23 mouse cellular contexts compared by ENCODE assay signal in genomic region chr16:91698995-91699394, GRCm38 (mm10). TPM values are rescaled to one million over a fixed set of nuclear protein-coding genes. Genes with fewer than 3 reads are reported as not detected.
A peak's percentile ranks its signal among the peaks of the same experiment; 100 is the strongest.
DNase-seq lines count a peak whose midpoint lies in the region; ATAC-seq and TF ChIP-seq lines count a peak whose summit lies in the region.
"Had no signal": no experiment of that assay in that cellular context is flagged by ENCODE, and none has a peak within 500 bp of the region (broad histone marks: within the 10 kb centered on the region; RNA-seq: fewer than 3 reads in every experiment).

No protein-coding gene starts in this region.

- H3K36me3 ChIP-seq in ES-E14 (ENCODE audit: control insufficient read depth, insufficient read depth, low read length, poor library complexity, severe bottlenecking) (peaks cover 14% of the 10 kb centered on the region; the same call in 1 of the 2 replicates), MEL (ENCODE audit: control insufficient read depth in 1 of 2, insufficient read depth in 2 of 2, low read length in 2 of 2) (peaks cover 0 to 16% of the 10 kb centered on the region in 2 experiments; a peak in 2 of 4 replicates)
- H3K36me3 ChIP-seq in intestine, postnatal 0 days (ENCODE audit: control insufficient read depth, insufficient read depth) = peaks cover 33% of the 10 kb centered on the region

- no peak for TF ChIP-seq CTCF in MEL (IDR thresholded peaks at IDR 0.05 in 2 of 3, conservative IDR thresholded peaks at IDR 0.05 in 1 of 3; ENCODE audit: control insufficient read depth in 1 of 3, insufficient read depth in 1 of 3, low read depth in 2 of 3, low read length in 3 of 3, poor library complexity in 1 of 3, severe bottlenecking in 1 of 3)
- no peak for TF ChIP-seq CTCF in intestine, postnatal 0 days (IDR thresholded peaks at IDR 0.05; ENCODE audit: low read depth)

- H3K79me2 ChIP-seq in MEL (ENCODE audit: control insufficient read depth, insufficient read depth, low read length, poor library complexity) = no peaks in the 10 kb centered on the region

- no peak for TF ChIP-seq POLR2A in MEL (IDR thresholded peaks at IDR 0.05; ENCODE audit: control insufficient read depth in 1 of 2, insufficient read depth in 1 of 2, low read depth in 1 of 2, low read length in 2 of 2, poor library complexity in 1 of 2)

- no peak for TF ChIP-seq EP300 in MEL (IDR thresholded peaks at IDR 0.05; ENCODE audit: low read depth in 1 of 2, low read length in 2 of 2)

- peak; percentile 62 for ATAC-seq in megakaryocyte-erythroid progenitor cell, adult 5-6 weeks (replicated peaks; ENCODE audit: low FRiP score, low TSS enrichment, poor library complexity, severe bottlenecking)
- ATAC-seq in intestine, postnatal 0 days = no peak
- ATAC-seq: forebrain, embryonic 14.5 days; forebrain, embryonic 16.5 days had no signal

- H3K27ac ChIP-seq in ES-E14 (ENCODE audit: insufficient read depth, low read depth, low read length, poor library complexity, severe bottlenecking) (no peak overlapping the region), MEL (ENCODE audit: control insufficient read depth, low read depth, low read length) (no peak overlapping the region)
- H3K27ac ChIP-seq in intestine, postnatal 0 days (ENCODE audit: low read depth, low read length) = no peak overlapping the region
- H3K27ac ChIP-seq: embryonic facial prominence, embryonic 13.5 days; embryonic facial prominence, embryonic 15.5 days; forebrain, embryonic 10.5 days; forebrain, embryonic 12.5 days had no signal

- DNase-seq in ES-E14 (ENCODE audit: low read depth, low spot score) (no peak), MEL (ENCODE audit: low read depth, low spot score) (no peak)
- no peak for DNase-seq in ovary, postnatal 10 days (ENCODE audit: low spot score)
- DNase-seq: adrenal gland, adult 2 months; adrenal gland, postnatal 10 days; adrenal gland, postnatal 25 days; cerebellum, adult 11 months; cerebellum, adult 18-20 months; cerebellum, adult 8-10 months; cerebellum, adult 9-11 months; cerebellum, postnatal 14 days; cerebellum, postnatal 36 days; embryo, embryonic 11 days had no signal

- no peak for TF ChIP-seq RAD21 in MEL (IDR thresholded peaks at IDR 0.05; ENCODE audit: low read depth, low read length)

- no peak overlapping the region for H3K4me2 ChIP-seq in intestine, postnatal 0 days (replicated peaks; ENCODE audit: low read depth)
- H3K4me2 ChIP-seq: embryonic facial prominence, embryonic 13.5 days; embryonic facial prominence, embryonic 15.5 days; forebrain, embryonic 12.5 days had no signal

- 96% methylated on average over 1 of the region's 1 CpGs for WGBS in intestine, postnatal 0 days

- H3K9me3 ChIP-seq in ES-E14 (ENCODE audit: control insufficient read depth, insufficient read depth, low read depth, low read length) (no peaks in the 10 kb centered on the region), MEL (replicated peaks; ENCODE audit: insufficient read depth, low read length) (no peaks in the 10 kb centered on the region)
- H3K9me3 ChIP-seq in intestine, postnatal 0 days (ENCODE audit: control insufficient read depth) = no peaks in the 10 kb centered on the region
- H3K9me3 ChIP-seq: embryonic facial prominence, embryonic 13.5 days; embryonic facial prominence, embryonic 15.5 days; forebrain, embryonic 10.5 days; forebrain, embryonic 12.5 days; G1E had no signal

- in situ Hi-C loops in ES-E14 (cut with MboI; ENCODE audit: low sequenced_read_pairs in 2 of 2, unreplicated experiment in 2 of 2) = no loop called here

- no peak overlapping the region for H3K4me3 ChIP-seq in ES-E14 (ENCODE audit: insufficient read depth in 1 of 2, low read depth in 1 of 2, low read length in 2 of 2, poor library complexity in 1 of 2, severe bottlenecking in 1 of 2)
- no peak overlapping the region for H3K4me3 ChIP-seq in MEL (ENCODE audit: control insufficient read depth in 1 of 2, insufficient read depth in 1 of 2, low read depth in 2 of 2, low read length in 2 of 2)
- no peak overlapping the region for H3K4me3 ChIP-seq in intestine, postnatal 0 days (ENCODE audit: low read depth, low read length)
- H3K4me3 ChIP-seq: embryonic facial prominence, embryonic 13.5 days; embryonic facial prominence, embryonic 15.5 days; erythroblast, embryonic 14.5 days; forebrain, embryonic 10.5 days; forebrain, embryonic 12.5 days had no signal

- H3K4me1 ChIP-seq in ES-E14 (ENCODE audit: control insufficient read depth in 2 of 2, insufficient read depth in 2 of 2, low read length in 2 of 2, poor library complexity in 1 of 2) (0 out of 4 replicates have a peak, but pooled peaks cover 0 to 2% of the 10 kb centered on the region in 2 experiments), MEL (ENCODE audit: control insufficient read depth in 1 of 2, insufficient read depth in 2 of 2, low read length in 2 of 2) (0 out of 4 replicates have a peak, but pooled peaks cover 0 to 2% of the 10 kb centered on the region in 2 experiments)
- peaks cover 10% of the 10 kb centered on the region for H3K4me1 ChIP-seq in intestine, postnatal 0 days (replicated peaks; ENCODE audit: control insufficient read depth, insufficient read depth, low read length)
- H3K4me1 ChIP-seq: embryonic facial prominence, embryonic 13.5 days; embryonic facial prominence, embryonic 15.5 days; forebrain, embryonic 12.5 days had no signal

- H3K9ac ChIP-seq in ES-E14 (ENCODE audit: insufficient read depth, low read depth, low read length, poor library complexity, severe bottlenecking) (no peak overlapping the region), MEL (ENCODE audit: control insufficient read depth, low read depth, low read length, poor library complexity, severe bottlenecking) (no peak overlapping the region)
- H3K9ac ChIP-seq in intestine, postnatal 0 days (ENCODE audit: low read depth, low read length) = no peak overlapping the region
- H3K9ac ChIP-seq: embryonic facial prominence, embryonic 13.5 days; embryonic facial prominence, embryonic 15.5 days; forebrain, embryonic 12.5 days had no signal

- H3K27me3 ChIP-seq in MEL (ENCODE audit: control insufficient read depth in 1 of 2, insufficient read depth in 2 of 2, low read length in 2 of 2) = no peaks in the 10 kb centered on the region
- H3K27me3 ChIP-seq in intestine, postnatal 0 days (replicated peaks; ENCODE audit: control insufficient read depth, insufficient read depth, low read length) = no peaks in the 10 kb centered on the region
- H3K27me3 ChIP-seq: embryonic facial prominence, embryonic 13.5 days; embryonic facial prominence, embryonic 15.5 days; forebrain, embryonic 12.5 days had no signal

TF ChIP-seq in ES-E14, 5 proteins besides CTCF, POLR2A, EP300 and RAD21:
- TF ChIP-seq HCFC1 (IDR thresholded peaks at IDR 0.05; ENCODE audit: borderline replicate concordance, insufficient read depth, low read length) (no peak), ZNF384 (IDR thresholded peaks at IDR 0.05; ENCODE audit: low read depth, low read length) (0 out of 2 replicates have a peak, but pooled peaks have one; percentile 16)
TF ChIP-seq in ES-E14: peak in this region for 1.

TF ChIP-seq in MEL, 35 proteins besides CTCF, POLR2A, EP300 and RAD21 (continues in another document):
- TF ChIP-seq MAFK (IDR thresholded peaks at IDR 0.05; ENCODE audit: borderline replicate concordance, low read depth, low read length) (no peak), MYB (IDR thresholded peaks at IDR 0.05; ENCODE audit: low read depth, low read length) (no peak)

RNA-seq across cellular contexts. Expression of gene Donson, which starts 10.4 kb away (rescaled TPM):
- total RNA-seq in ES-E14 (2012; rRNA removed) (35.6 and 38.8 TPM in 2 replicates), MEL (2012; rRNA removed) (25.4 and 25.7 TPM in 2 replicates)
- 10 to 100 TPM in 1 of 2 experiments, not detected in 1; 33.9 TPM for polyA plus RNA-seq in MEL (2012; ENCODE audit: insufficient read depth in 1 of 2, insufficient read length in 2 of 2, low read depth in 1 of 2, low replicate concordance in 2 of 2, missing spikeins in 1 of 2)
- 20.7 and 28.4 TPM in 2 replicates for total RNA-seq in megakaryocyte-erythroid progenitor cell, adult 5-6 weeks (2014; fragmentation: Nextera tagmentation)
- total RNA-seq in megakaryocyte-erythroid progenitor cell, adult 5-6 weeks (2017) = 44.6 and 49.3 TPM in 2 replicates
- 6.2 and 6.7 TPM in 2 replicates for polyA plus RNA-seq in intestine, postnatal 0 days (2015; fragmentation: Nextera tagmentation; extraction: Ambion mirVana)

RNA-seq across cellular contexts. Expression of gene Cryzl1, which starts 29.8 kb away (rescaled TPM):
- 19.0 and 29.7 TPM in 2 replicates for total RNA-seq in ES-E14 (2012; rRNA removed)
- 20.2 and 23.8 TPM in 2 replicates for total RNA-seq in MEL (2012; rRNA removed)
- polyA plus RNA-seq in MEL (2012; ENCODE audit: insufficient read depth in 1 of 2, insufficient read length in 2 of 2, low read depth in 1 of 2, low replicate concordance in 2 of 2, missing spikeins in 1 of 2) = 10 to 100 TPM in 1 of 2 experiments, not detected in 1; 44.4 TPM
- total RNA-seq in megakaryocyte-erythroid progenitor cell, adult 5-6 weeks (2014; fragmentation: Nextera tagmentation) = 33.7 and 72.0 TPM in 2 replicates
- total RNA-seq in megakaryocyte-erythroid progenitor cell, adult 5-6 weeks (2017) = 33.2 and 69.5 TPM in 2 replicates
- polyA plus RNA-seq in intestine, postnatal 0 days (2015; fragmentation: Nextera tagmentation; extraction: Ambion mirVana) = 36.3 and 42.2 TPM in 2 replicates

RNA-seq across cellular contexts. Expression of gene Itsn1, which starts 30.1 kb away (rescaled TPM):
- 28.6 and 35.8 TPM in 2 replicates for total RNA-seq in ES-E14 (2012; rRNA removed)
- total RNA-seq in MEL (2012; rRNA removed) = 11.6 and 14.7 TPM in 2 replicates
- 10 to 100 TPM in 1 of 2 experiments, not detected in 1; 36.5 TPM for polyA plus RNA-seq in MEL (2012; ENCODE audit: insufficient read depth in 1 of 2, insufficient read length in 2 of 2, low read depth in 1 of 2, low replicate concordance in 2 of 2, missing spikeins in 1 of 2)
- 24.0 and 27.8 TPM in 2 replicates for total RNA-seq in megakaryocyte-erythroid progenitor cell, adult 5-6 weeks (2014; fragmentation: Nextera tagmentation)
- 6.8 and 28.4 TPM in 2 replicates for total RNA-seq in megakaryocyte-erythroid progenitor cell, adult 5-6 weeks (2017)
- polyA plus RNA-seq in intestine, postnatal 0 days (2015; fragmentation: Nextera tagmentation; extraction: Ambion mirVana) = 6.2 and 6.5 TPM in 2 replicates

RNA-seq across cellular contexts. Expression of gene Son, which starts 51.7 kb away (rescaled TPM):
- total RNA-seq in ES-E14 (2012; rRNA removed) (172 and 181 TPM in 2 replicates), MEL (2012; rRNA removed) (93.6 and 102 TPM in 2 replicates)
- 100 to 1,000 TPM; 157 to 182 TPM for polyA plus RNA-seq in MEL (2012; ENCODE audit: insufficient read depth in 1 of 2, insufficient read length in 2 of 2, low read depth in 1 of 2, low replicate concordance in 2 of 2, missing spikeins in 1 of 2)
- total RNA-seq in megakaryocyte-erythroid progenitor cell, adult 5-6 weeks (2014; fragmentation: Nextera tagmentation) = 233 and 272 TPM in 2 replicates
- total RNA-seq in megakaryocyte-erythroid progenitor cell, adult 5-6 weeks (2017) = 196 and 233 TPM in 2 replicates
- polyA plus RNA-seq in intestine, postnatal 0 days (2015; fragmentation: Nextera tagmentation; extraction: Ambion mirVana) = 71.1 and 83.4 TPM in 2 replicates

RNA-seq across cellular contexts. Expression of gene Gart, which starts 52.2 kb away (rescaled TPM):
- total RNA-seq in ES-E14 (2012; rRNA removed) = 399 and 435 TPM in 2 replicates
- 400 and 417 TPM in 2 replicates for total RNA-seq in MEL (2012; rRNA removed)
- polyA plus RNA-seq in MEL (2012; ENCODE audit: insufficient read depth in 1 of 2, insufficient read length in 2 of 2, low read depth in 1 of 2, low replicate concordance in 2 of 2, missing spikeins in 1 of 2) = 100 to 1,000 TPM in 1 of 2 experiments, 10 to 100 TPM in 1; 94.0 to 509 TPM
- 238 and 326 TPM in 2 replicates for total RNA-seq in megakaryocyte-erythroid progenitor cell, adult 5-6 weeks (2014; fragmentation: Nextera tagmentation)
- 560 and 702 TPM in 2 replicates for total RNA-seq in megakaryocyte-erythroid progenitor cell, adult 5-6 weeks (2017)
- polyA plus RNA-seq in intestine, postnatal 0 days (2015; fragmentation: Nextera tagmentation; extraction: Ambion mirVana) = 19.0 and 23.8 TPM in 2 replicates
